In the genomic region with DNA sequence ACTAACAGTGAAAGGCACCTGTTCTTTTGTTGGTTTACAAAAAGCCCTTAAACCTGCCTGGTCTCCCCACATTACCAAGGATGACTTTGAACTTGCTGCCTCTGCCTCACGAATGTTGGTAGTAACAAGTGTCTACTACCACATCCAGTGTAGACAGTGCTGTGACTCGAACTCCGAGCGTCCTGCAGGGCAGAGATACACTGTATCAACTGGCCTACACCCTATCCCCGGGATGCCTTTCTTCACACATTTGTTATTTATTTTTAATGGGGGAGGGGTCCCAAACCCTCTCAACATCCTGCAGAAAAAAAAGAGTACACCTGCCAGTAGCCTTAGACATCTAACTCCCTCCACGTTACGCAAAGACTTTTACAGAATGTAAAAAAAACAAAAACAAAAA, we compare ENCODE assay signal across 8 mouse cellular contexts. TPM values are rescaled to one million over a fixed set of nuclear protein-coding genes. Genes with fewer than 3 reads are reported as not detected.
DNase-seq lines count a peak whose midpoint lies in the region; ATAC-seq and TF ChIP-seq lines count a peak whose summit lies in the region.

No protein-coding gene starts in this region.

- H3K4me1 ChIP-seq in kidney, embryonic 14.5 days (ENCODE audit: control insufficient read depth, insufficient read depth, low read length) = peaks cover 12% of the 10 kb centered on the region
- H3K4me1 ChIP-seq in MEL (ENCODE audit: control insufficient read depth in 1 of 2, insufficient read depth in 2 of 2, low read length in 2 of 2) = peaks cover 4 to 17% of the 10 kb centered on the region in 2 experiments
- peaks cover 10% of the 10 kb centered on the region for H3K4me1 ChIP-seq in forebrain, postnatal 0 days (ENCODE audit: insufficient read depth)
- peaks cover 25% of the 10 kb centered on the region for H3K4me1 ChIP-seq in midbrain, embryonic 10.5 days

- peak overlapping the region; percentile 88 for H3K9ac ChIP-seq in kidney, embryonic 14.5 days (ENCODE audit: low read depth, low read length)
- H3K9ac ChIP-seq in MEL (ENCODE audit: control insufficient read depth, low read depth, low read length, poor library complexity, severe bottlenecking) = peak overlapping the region; percentile 81
- H3K9ac ChIP-seq in forebrain, postnatal 0 days = peak overlapping the region; percentile 93

- peak overlapping the region; percentile 93 for H3K4me3 ChIP-seq in kidney, embryonic 14.5 days (ENCODE audit: low read length)
- peak overlapping the region; percentile 72 to 81 for H3K4me3 ChIP-seq in MEL (ENCODE audit: control insufficient read depth in 1 of 2, insufficient read depth in 1 of 2, low read depth in 2 of 2, low read length in 2 of 2)
- H3K4me3 ChIP-seq in forebrain, postnatal 0 days (ENCODE audit: low read depth, low read length) = peak overlapping the region; percentile 82
- peak overlapping the region; percentile 79 for H3K4me3 ChIP-seq in midbrain, embryonic 10.5 days

- no peaks in the 10 kb centered on the region for H3K27me3 ChIP-seq in kidney, embryonic 14.5 days (ENCODE audit: control insufficient read depth, insufficient read depth, low read length)
- no peaks in the 10 kb centered on the region for H3K27me3 ChIP-seq in MEL (ENCODE audit: control insufficient read depth in 1 of 2, insufficient read depth in 2 of 2, low read length in 2 of 2)
- no peaks in the 10 kb centered on the region for H3K27me3 ChIP-seq in forebrain, postnatal 0 days (ENCODE audit: insufficient read depth, low read length)
- H3K27me3 ChIP-seq in midbrain, embryonic 10.5 days (ENCODE audit: low read depth, poor library complexity, severe bottlenecking) = no peaks in the 10 kb centered on the region

- no peak for ATAC-seq in kidney, embryonic 14.5 days (ENCODE audit: low FRiP score, low TSS enrichment)
- no peak for ATAC-seq in forebrain, postnatal 0 days

- DNase-seq in kidney, adult 11 months = no peak
- DNase-seq in MEL (ENCODE audit: low read depth, low spot score) = no peak
- no peak for DNase-seq in forebrain, postnatal 0 days
- no peak for DNase-seq in midbrain, embryonic 10.5 days (ENCODE audit: low spot score)
- DNase-seq in layer of hippocampus, adult 9-10 months (ENCODE audit: low spot score) = no peak
- no peak for DNase-seq in spleen, adult 18-20 months
- no peak for DNase-seq in embryo, embryonic 9.5 days (ENCODE audit: extremely low spot score)

- TF ChIP-seq CTCF in MEL (IDR thresholded peaks at IDR 0.05 in 2 of 3, conservative IDR thresholded peaks at IDR 0.05 in 1 of 3; ENCODE audit: control insufficient read depth in 1 of 3, insufficient read depth in 1 of 3, low read depth in 2 of 3, low read length in 3 of 3, poor library complexity in 1 of 3, severe bottlenecking in 1 of 3) = no peak
- no peak for TF ChIP-seq CTCF in forebrain, postnatal 0 days (IDR thresholded peaks at IDR 0.05; ENCODE audit: low read depth)

- peak overlapping the region; percentile 95; the same call in 1 of the 2 replicates for H3K27ac ChIP-seq in kidney, embryonic 14.5 days (ENCODE audit: low read depth, low read length)
- H3K27ac ChIP-seq in MEL (ENCODE audit: control insufficient read depth, low read depth, low read length) = no peak overlapping the region
- no peak overlapping the region for H3K27ac ChIP-seq in forebrain, postnatal 0 days (ENCODE audit: low read depth, low read length)
- peak overlapping the region; percentile 95 for H3K27ac ChIP-seq in midbrain, embryonic 10.5 days (replicated peaks)

- H3K4me2 ChIP-seq in kidney, embryonic 14.5 days (replicated peaks; ENCODE audit: low read depth, low read length) = peak overlapping the region; percentile 80
- peak overlapping the region; percentile 80 for H3K4me2 ChIP-seq in forebrain, postnatal 0 days (ENCODE audit: low read depth)

- peaks cover 20% of the 10 kb centered on the region for H3K79me2 ChIP-seq in MEL (ENCODE audit: control insufficient read depth, insufficient read depth, low read length, poor library complexity)

- WGBS in kidney, embryonic 14.5 days = 6% methylated on average over 7 of the region's 7 CpGs
- 4% methylated on average over 7 of the region's 7 CpGs for WGBS in forebrain, postnatal 0 days
- WGBS in midbrain, embryonic 10.5 days = 11% methylated on average over 7 of the region's 7 CpGs

- no peak for TF ChIP-seq RAD21 in MEL (IDR thresholded peaks at IDR 0.05; ENCODE audit: low read depth, low read length)

- no peaks in the 10 kb centered on the region for H3K9me3 ChIP-seq in kidney, embryonic 14.5 days (ENCODE audit: control insufficient read depth, low read length)
- H3K9me3 ChIP-seq in MEL (replicated peaks; ENCODE audit: insufficient read depth, low read length) = no peaks in the 10 kb centered on the region
- H3K9me3 ChIP-seq in forebrain, postnatal 0 days (ENCODE audit: low read length) = no peaks in the 10 kb centered on the region
- H3K9me3 ChIP-seq in midbrain, embryonic 10.5 days (replicated peaks) = no peaks in the 10 kb centered on the region

- TF ChIP-seq EP300 in MEL (IDR thresholded peaks at IDR 0.05; ENCODE audit: low read depth in 1 of 2, low read length in 2 of 2) = no peak

- TF ChIP-seq POLR2A in MEL (IDR thresholded peaks at IDR 0.05; ENCODE audit: control insufficient read depth in 1 of 2, insufficient read depth in 1 of 2, low read depth in 1 of 2, low read length in 2 of 2, poor library complexity in 1 of 2) = no peak

- H3K36me3 ChIP-seq in kidney, embryonic 14.5 days (ENCODE audit: control insufficient read depth, insufficient read depth, low read length) = peaks cover 16% of the 10 kb centered on the region; the same call in 1 of the 2 replicates
- H3K36me3 ChIP-seq in MEL (ENCODE audit: control insufficient read depth in 1 of 2, insufficient read depth in 2 of 2, low read length in 2 of 2) = peaks cover 5 to 17% of the 10 kb centered on the region in 2 experiments
- peaks cover 19% of the 10 kb centered on the region for H3K36me3 ChIP-seq in forebrain, postnatal 0 days (ENCODE audit: insufficient read depth)
- peaks cover 36% of the 10 kb centered on the region for H3K36me3 ChIP-seq in midbrain, embryonic 10.5 days

TF ChIP-seq in MEL, 35 proteins besides CTCF, POLR2A, EP300 and RAD21:
- TF ChIP-seq HCFC1 (IDR thresholded peaks at IDR 0.05; ENCODE audit: low read depth, low read length) = no peak
- TF ChIP-seq KAT2A (conservative IDR thresholded peaks at IDR 0.05; ENCODE audit: low read depth, low read length) = no peak
- no peak for TF ChIP-seq ZMIZ1 (IDR thresholded peaks at IDR 0.05; ENCODE audit: low read depth, low read length)
- 0 out of 2 replicates have a peak, but pooled peaks have one; percentile 2 for TF ChIP-seq TCF12 (IDR thresholded peaks at IDR 0.05; ENCODE audit: low read depth, low read length)

RNA-seq across cellular contexts. Expression of gene Pcgf6, which starts 0.9 kb away (rescaled TPM):
- polyA plus RNA-seq in kidney, embryonic 14.5 days (2014; fragmentation: Nextera tagmentation; extraction: Ambion mirVana) = 36.4 and 37.1 TPM in 2 replicates
- 29.0 and 31.1 TPM in 2 replicates for total RNA-seq in MEL (2012; rRNA removed)
- 10 to 100 TPM in 1 of 2 experiments, not detected in 1; 47.5 TPM for polyA plus RNA-seq in MEL (2012; ENCODE audit: insufficient read depth in 1 of 2, insufficient read length in 2 of 2, low read depth in 1 of 2, low replicate concordance in 2 of 2, missing spikeins in 1 of 2)
- 29.9 and 33.3 TPM in 2 replicates for total RNA-seq in forebrain, postnatal 0 days (2014; rRNA removed)
- 13.7 and 20.9 TPM in 2 replicates for polyA plus RNA-seq in forebrain, postnatal 0 days (2015; fragmentation: Nextera tagmentation; extraction: Ambion mirVana)
- 30.2 and 33.8 TPM in 2 replicates for polyA plus RNA-seq in midbrain, embryonic 10.5 days (2016; fragmentation: Nextera tagmentation; extraction: Ambion mirVana)

RNA-seq across cellular contexts. Expression of gene Taf5, which starts 17.7 kb away (rescaled TPM):
- polyA plus RNA-seq in kidney, embryonic 14.5 days (2014; fragmentation: Nextera tagmentation; extraction: Ambion mirVana) = 9.6 and 10.6 TPM in 2 replicates
- total RNA-seq in MEL (2012; rRNA removed) = 25.1 and 28.3 TPM in 2 replicates
- polyA plus RNA-seq in MEL (2012; ENCODE audit: insufficient read depth in 1 of 2, insufficient read length in 2 of 2, low read depth in 1 of 2, low replicate concordance in 2 of 2, missing spikeins in 1 of 2) = 10 to 100 TPM; 22.8 to 74.3 TPM
- total RNA-seq in forebrain, postnatal 0 days (2014; rRNA removed) = 12.9 and 16.0 TPM in 2 replicates
- 3.0 and 3.6 TPM in 2 replicates for polyA plus RNA-seq in forebrain, postnatal 0 days (2015; fragmentation: Nextera tagmentation; extraction: Ambion mirVana)
- polyA plus RNA-seq in midbrain, embryonic 10.5 days (2016; fragmentation: Nextera tagmentation; extraction: Ambion mirVana) = 6.8 and 7.1 TPM in 2 replicates

RNA-seq across cellular contexts. Expression of gene Nt5c2, which starts 34.9 kb away (rescaled TPM):
- 61.5 and 80.2 TPM in 2 replicates for polyA plus RNA-seq in kidney, embryonic 14.5 days (2014; fragmentation: Nextera tagmentation; extraction: Ambion mirVana)
- 64.6 and 65.0 TPM in 2 replicates for total RNA-seq in MEL (2012; rRNA removed)
- polyA plus RNA-seq in MEL (2012; ENCODE audit: insufficient read depth in 1 of 2, insufficient read length in 2 of 2, low read depth in 1 of 2, low replicate concordance in 2 of 2, missing spikeins in 1 of 2) = 100 to 1,000 TPM; 147 to 455 TPM
- 51.8 and 69.5 TPM in 2 replicates for total RNA-seq in forebrain, postnatal 0 days (2014; rRNA removed)
- 74.1 and 80.4 TPM in 2 replicates for polyA plus RNA-seq in forebrain, postnatal 0 days (2015; fragmentation: Nextera tagmentation; extraction: Ambion mirVana)
- 64.1 and 77.4 TPM in 2 replicates for polyA plus RNA-seq in midbrain, embryonic 10.5 days (2016; fragmentation: Nextera tagmentation; extraction: Ambion mirVana)

RNA-seq across cellular contexts. Expression of gene Ina, which starts 35.3 kb away (rescaled TPM):
- 0.31 and 0.41 TPM in 2 replicates for polyA plus RNA-seq in kidney, embryonic 14.5 days (2014; fragmentation: Nextera tagmentation; extraction: Ambion mirVana)
- not detected in 2 replicates for total RNA-seq in MEL (2012; rRNA removed)
- polyA plus RNA-seq in MEL (2012; ENCODE audit: insufficient read depth in 1 of 2, insufficient read length in 2 of 2, low read depth in 1 of 2, low replicate concordance in 2 of 2, missing spikeins in 1 of 2) = not detected
- 115 and 156 TPM in 2 replicates for total RNA-seq in forebrain, postnatal 0 days (2014; rRNA removed)
- 189 and 260 TPM in 2 replicates for polyA plus RNA-seq in forebrain, postnatal 0 days (2015; fragmentation: Nextera tagmentation; extraction: Ambion mirVana)
- polyA plus RNA-seq in midbrain, embryonic 10.5 days (2016; fragmentation: Nextera tagmentation; extraction: Ambion mirVana) = 51.0 and 98.3 TPM in 2 replicates

RNA-seq across cellular contexts. Expression of gene Usmg5, which starts 40.6 kb away (rescaled TPM):
- 1,126 and 1,715 TPM in 2 replicates for polyA plus RNA-seq in kidney, embryonic 14.5 days (2014; fragmentation: Nextera tagmentation; extraction: Ambion mirVana)
- total RNA-seq in MEL (2012; rRNA removed) = 745 and 762 TPM in 2 replicates
- polyA plus RNA-seq in MEL (2012; ENCODE audit: insufficient read depth in 1 of 2, insufficient read length in 2 of 2, low read depth in 1 of 2, low replicate concordance in 2 of 2, missing spikeins in 1 of 2) = 100 to 1,000 TPM in 1 of 2 experiments, not detected in 1; 750 TPM
- total RNA-seq in forebrain, postnatal 0 days (2014; rRNA removed) = 734 and 873 TPM in 2 replicates
- 1,990 and 2,687 TPM in 2 replicates for polyA plus RNA-seq in forebrain, postnatal 0 days (2015; fragmentation: Nextera tagmentation; extraction: Ambion mirVana)
- 1,039 and 1,106 TPM in 2 replicates for polyA plus RNA-seq in midbrain, embryonic 10.5 days (2016; fragmentation: Nextera tagmentation; extraction: Ambion mirVana)

Comparison
In these comparisons a context has a peak if more than half of its experiments do, and no peak if none do; other contexts are left out.
1. H3K27ac ChIP-seq: peak in kidney, embryonic 14.5 days (single experiment) and midbrain, embryonic 10.5 days (single experiment); none in MEL (single experiment) and forebrain, postnatal 0 days (single experiment).
2. Peak in every context shown above with its lines, with median percentiles within 50 percentile points of each other: H3K4me3 ChIP-seq and H3K9ac ChIP-seq.